Mouse (Mus musculus): ENCODE results near the gene Cacna1g. TPM values are rescaled to one million over a fixed set of nuclear protein-coding genes. Genes with fewer than 3 reads are reported as not detected.

Gene Cacna1g
- total and polyA plus RNA-seq, 3 experiments = 1.7 to 3.7 (median 2.4) TPM

DNA sequence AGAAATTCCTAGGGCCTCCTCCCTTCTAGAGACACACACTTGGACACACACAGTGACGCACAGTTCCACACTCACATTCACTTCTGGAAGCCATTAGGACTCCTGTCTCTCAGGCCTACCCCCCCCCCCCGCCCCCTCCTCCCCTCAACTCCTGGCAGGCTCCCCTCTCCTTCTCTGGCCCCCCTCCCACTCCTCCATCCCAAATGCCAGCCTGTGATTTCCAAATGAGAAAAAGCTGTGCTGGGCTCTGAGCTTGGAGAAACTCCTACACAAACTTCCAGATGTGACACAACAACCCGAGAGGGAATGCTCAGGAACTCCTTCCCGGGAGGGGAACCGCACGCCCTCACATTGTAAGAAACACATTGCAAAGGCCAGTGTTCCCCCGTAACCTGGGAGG is 3.6 kb downstream of the Cacna1g start:
- Histone ChIP-seq H3K27ac (ENCODE audit: insufficient read depth, low read depth) (no peak overlapping the region), H3K9ac (ENCODE audit: insufficient read depth, low read depth) (no peak overlapping the region), H3K9me3 (replicated peaks; ENCODE audit: low read length) (no peaks in the 10 kb centered on the region), H3K4me1 (ENCODE audit: control insufficient read depth in 1 of 2, insufficient read depth in 2 of 2) (peaks cover 12 to 70% of the 10 kb centered on the region in 2 experiments), H3K79me2 (replicated peaks; ENCODE audit: control insufficient read depth, extremely low read depth, insufficient read depth, poor library complexity, severe bottlenecking) (no peaks in the 10 kb centered on the region), H3K4me2 (ENCODE audit: insufficient read depth, low read depth, poor library complexity, severe bottlenecking) (no peak overlapping the region), H3K27me3 (replicated peaks) (peaks cover 43% of the 10 kb centered on the region), H3K36me3 (replicated peaks in 1 of 2; ENCODE audit: control insufficient read depth in 1 of 2, insufficient read depth in 1 of 2, low read length in 1 of 2) (no peaks in the 10 kb centered on the region), H3K4me3 (replicated peaks in 1 of 3; ENCODE audit: low read depth in 2 of 3, low read length in 2 of 3, poor library complexity in 1 of 3) (no peak overlapping the region)
- dilution Hi-C loops (cut with MboI; ENCODE audit: extremely low pct_ligation_motif_present, extremely low pct_unique_long_range_greater_than_20kb, low sequenced_read_pairs) (no loop called here), in situ Hi-C loops (cut with MboI; ENCODE audit: low pct_ligation_motif_present, low pct_unique_long_range_greater_than_20kb, low sequenced_read_pairs) (no loop called here)
- no peak for TF ChIP-seq JUND (conservative IDR thresholded peaks at IDR 0.05; ENCODE audit: low read depth, low read length)
- TF ChIP-seq KAT2A (IDR thresholded peaks at IDR 0.05; ENCODE audit: insufficient replicate concordance, low read length) = no peak
- no peak for TF ChIP-seq ELF1 (IDR thresholded peaks at IDR 0.05; ENCODE audit: low read depth, low read length)
- no peak for TF ChIP-seq EP300 (IDR thresholded peaks at IDR 0.05; ENCODE audit: low read length)
- no peak for TF ChIP-seq HCFC1 (IDR thresholded peaks at IDR 0.05; ENCODE audit: low read depth, low read length)
- TF ChIP-seq RAD21 (IDR thresholded peaks at IDR 0.05; ENCODE audit: low read depth, low read length) = no peak
- no peak for TF ChIP-seq NELFE (IDR thresholded peaks at IDR 0.05; ENCODE audit: low read depth, low read length)
- no peak for TF ChIP-seq MYC (IDR thresholded peaks at IDR 0.05; ENCODE audit: low read depth, low read length)
- TF ChIP-seq ZKSCAN1 (IDR thresholded peaks at IDR 0.05; ENCODE audit: borderline replicate concordance, low read depth, low read length) = no peak
- no peak for TF ChIP-seq ZC3H11A (IDR thresholded peaks at IDR 0.05; ENCODE audit: low read depth, low read length)
- TF ChIP-seq GABPA (IDR thresholded peaks at IDR 0.05; ENCODE audit: insufficient replicate concordance, low read depth, low read length) = no peak
- TF ChIP-seq NRF1 (IDR thresholded peaks at IDR 0.05; ENCODE audit: low read depth, low read length) = no peak
- TF ChIP-seq SIN3A (IDR thresholded peaks at IDR 0.05; ENCODE audit: low read length) = no peak
- no peak for TF ChIP-seq TCF12 (IDR thresholded peaks at IDR 0.05; ENCODE audit: low read depth, low read length)
- TF ChIP-seq BHLHE40 (IDR thresholded peaks at IDR 0.05; ENCODE audit: low read depth, low read length) = no peak
- no peak for TF ChIP-seq TBP (conservative IDR thresholded peaks at IDR 0.05; ENCODE audit: low read depth, low read length)
- no peak for TF ChIP-seq POLR2AphosphoS2 (IDR thresholded peaks at IDR 0.05; ENCODE audit: low read depth, low read length)
- no peak for DNase-seq (ENCODE audit: extremely low read depth)

DNA sequence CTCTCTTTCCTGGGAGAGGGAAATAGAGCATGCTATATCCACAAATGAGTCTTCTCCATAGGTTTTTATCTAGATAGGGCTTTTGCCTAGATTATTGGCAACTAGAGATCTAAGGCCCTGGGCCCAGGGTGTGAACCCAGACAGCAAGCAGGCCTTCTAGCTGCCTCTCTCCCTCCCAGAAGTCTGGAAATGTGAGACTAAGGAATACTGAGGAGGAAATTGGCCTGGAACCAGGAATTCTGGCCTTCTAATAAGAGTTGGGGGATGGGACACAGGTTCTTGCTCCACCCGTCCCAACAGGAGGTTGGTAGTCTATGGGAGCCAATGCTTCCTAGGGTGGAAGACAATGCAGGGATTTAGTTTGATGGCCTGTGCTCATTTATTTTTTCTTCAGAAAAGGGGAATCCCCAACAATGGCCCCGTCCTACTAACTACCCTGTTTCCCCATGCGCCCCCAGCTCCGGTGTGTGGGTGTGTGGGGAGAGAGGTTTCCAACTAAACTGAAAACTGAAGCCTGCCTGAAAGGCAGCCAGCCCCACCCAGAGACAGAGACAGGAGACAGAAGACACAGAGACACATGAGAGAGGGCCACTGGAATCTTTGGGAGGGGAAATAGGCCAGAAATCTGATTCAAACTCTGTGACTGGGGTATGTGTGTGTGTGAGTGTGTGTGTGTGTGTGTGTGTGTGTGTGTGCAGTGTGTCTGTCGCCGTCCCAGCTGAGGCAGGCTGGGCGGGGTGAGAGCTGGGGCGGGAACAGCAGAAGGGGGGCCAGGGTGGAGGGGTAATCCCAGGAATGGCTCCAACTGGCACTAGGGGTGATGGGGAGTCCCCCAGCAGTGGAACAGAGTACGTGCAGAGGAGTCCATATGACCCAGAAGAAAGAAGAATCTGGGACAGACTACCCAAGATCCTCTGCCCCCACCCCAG is 4.6 kb downstream of the Cacna1g start:
- Histone ChIP-seq H3K9me3 (replicated peaks; ENCODE audit: low read length) (no peaks in the 10 kb centered on the region), H3K9ac (ENCODE audit: insufficient read depth, low read depth) (no peak overlapping the region), H3K79me2 (replicated peaks; ENCODE audit: control insufficient read depth, extremely low read depth, insufficient read depth, poor library complexity, severe bottlenecking) (no peaks in the 10 kb centered on the region), H3K4me2 (ENCODE audit: insufficient read depth, low read depth, poor library complexity, severe bottlenecking) (peak overlapping the region; percentile 3; the same call in 1 of the 2 replicates), H3K36me3 (replicated peaks in 1 of 2; ENCODE audit: control insufficient read depth in 1 of 2, insufficient read depth in 1 of 2, low read length in 1 of 2) (no peaks in the 10 kb centered on the region), H3K4me1 (ENCODE audit: control insufficient read depth in 1 of 2, insufficient read depth in 2 of 2) (peaks cover 12 to 61% of the 10 kb centered on the region in 2 experiments), H3K4me3 (replicated peaks in 1 of 3; ENCODE audit: low read depth in 2 of 3, low read length in 2 of 3, poor library complexity in 1 of 3) (no peak overlapping the region), H3K27ac (ENCODE audit: insufficient read depth, low read depth) (no peak overlapping the region), H3K27me3 (replicated peaks) (peaks cover 33% of the 10 kb centered on the region)
- no peak for DNase-seq (ENCODE audit: extremely low read depth)
- dilution Hi-C loops (cut with MboI; ENCODE audit: extremely low pct_ligation_motif_present, extremely low pct_unique_long_range_greater_than_20kb, low sequenced_read_pairs) = no loop called here
- in situ Hi-C loops (cut with MboI; ENCODE audit: low pct_ligation_motif_present, low pct_unique_long_range_greater_than_20kb, low sequenced_read_pairs) = no loop called here
- TF ChIP-seq USF2 (conservative IDR thresholded peaks at IDR 0.05; ENCODE audit: low read depth, low read length) (no peak), MAZ (IDR thresholded peaks at IDR 0.05; ENCODE audit: low read depth, low read length) (0 out of 2 replicates have a peak, but pooled peaks have one; percentile 45), IRF4 (IDR thresholded peaks at IDR 0.05; ENCODE audit: low read depth, low read length) (no peak), POLR2AphosphoS2 (IDR thresholded peaks at IDR 0.05; ENCODE audit: low read depth, low read length) (no peak), MYC (IDR thresholded peaks at IDR 0.05; ENCODE audit: low read depth, low read length) (no peak), ELF1 (IDR thresholded peaks at IDR 0.05; ENCODE audit: low read depth, low read length) (no peak), BHLHE40 (IDR thresholded peaks at IDR 0.05; ENCODE audit: low read depth, low read length) (no peak), ZNF384 (IDR thresholded peaks at IDR 0.05; ENCODE audit: low read depth, low read length) (peak; percentile 14; the same call in 1 of the 2 replicates), USF1 (IDR thresholded peaks at IDR 0.05; ENCODE audit: low read depth, low read length) (no peak), ZKSCAN1 (IDR thresholded peaks at IDR 0.05; ENCODE audit: borderline replicate concordance, low read depth, low read length) (no peak), CTCF (conservative IDR thresholded peaks at IDR 0.05 in 1 of 2, IDR thresholded peaks at IDR 0.05 in 1 of 2; ENCODE audit: low read depth in 2 of 2, low read length in 2 of 2) (0 out of 4 replicates have a peak, but pooled peaks of 1 of the 2 experiments have one; percentile 2), MAX (IDR thresholded peaks at IDR 0.05; ENCODE audit: low read length) (no peak), MXI1 (IDR thresholded peaks at IDR 0.05; ENCODE audit: low read depth, low read length) (no peak), JUN (IDR thresholded peaks at IDR 0.05; ENCODE audit: insufficient read depth, low read depth, low read length) (no peak), CHD2 (IDR thresholded peaks at IDR 0.05; ENCODE audit: low read length) (no peak), SMC3 (IDR thresholded peaks at IDR 0.05; ENCODE audit: low read depth, low read length) (no peak), ZC3H11A (IDR thresholded peaks at IDR 0.05; ENCODE audit: low read depth, low read length) (no peak), CHD1 (IDR thresholded peaks at IDR 0.05; ENCODE audit: low read depth, low read length) (no peak), JUND (conservative IDR thresholded peaks at IDR 0.05; ENCODE audit: low read depth, low read length) (no peak), SIN3A (IDR thresholded peaks at IDR 0.05; ENCODE audit: low read length) (no peak), RAD21 (IDR thresholded peaks at IDR 0.05; ENCODE audit: low read depth, low read length) (no peak)
